Mouse (Mus musculus) retina, embryonic 14.5 days (tissue): ENCODE results near the gene Nrxn3.

Experiments
- DNase-seq: peaks from one replicate; pipeline ENCODE4 v3.0.0-alpha.2; 2015; ENCODE audit warnings: low spot score

The Nrxn3 gene

GRCm38 (mm10) chr12:90131927-90132869, 1409.5 kb downstream of the Nrxn3 start:
- DNase-seq = peak; percentile 43

- no peak for DNase-seq
These were observed 1419.3 kb downstream of the Nrxn3 start for GRCm38 (mm10) chr12:90142011-90142410.

GRCm38 (mm10) chr12:90144247-90144646, 1421.6 kb downstream of the Nrxn3 start:
- no peak for DNase-seq

GRCm38 (mm10) chr12:90158131-90158772, 1435.6 kb downstream of the Nrxn3 start:
- no peak for DNase-seq

- DNase-seq = no peak
These were observed 1437.2 kb downstream of the Nrxn3 start for GRCm38 (mm10) chr12:90159911-90160310.

GRCm38 (mm10) chr12:90166118-90166517, 1443.4 kb downstream of the Nrxn3 start:
- no peak for DNase-seq

- no peak for DNase-seq
These were observed 1458.9 kb downstream of the Nrxn3 start for GRCm38 (mm10) chr12:90181566-90181965.

GRCm38 (mm10) chr12:90183021-90183420, 1460.3 kb downstream of the Nrxn3 start:
- DNase-seq = peak; percentile 6

GRCm38 (mm10) chr12:90196161-90196560, 1473.5 kb downstream of the Nrxn3 start:
- no peak for DNase-seq

- no peak for DNase-seq
These were observed 1475.3 kb downstream of the Nrxn3 start for GRCm38 (mm10) chr12:90197994-90198393.

- no peak for DNase-seq
These were observed 1479.8 kb downstream of the Nrxn3 start for GRCm38 (mm10) chr12:90202501-90202900.

GRCm38 (mm10) chr12:90211410-90211809, 1488.7 kb downstream of the Nrxn3 start:
- no peak for DNase-seq

- DNase-seq = no peak
These were observed 1494.4 kb downstream of the Nrxn3 start for GRCm38 (mm10) chr12:90217060-90217459.

GRCm38 (mm10) chr12:90229062-90229461, 1506.4 kb downstream of the Nrxn3 start:
- DNase-seq = no peak

GRCm38 (mm10) chr12:90236093-90236492, 1513.4 kb downstream of the Nrxn3 start:
- DNase-seq = no peak

GRCm38 (mm10) chr12:90260301-90260700, 1537.6 kb downstream of the Nrxn3 start:
- DNase-seq = no peak

GRCm38 (mm10) chr12:90268111-90268510, 1545.4 kb downstream of the Nrxn3 start:
- DNase-seq = no peak

GRCm38 (mm10) chr12:90270763-90271379, 1548.2 kb downstream of the Nrxn3 start:
- no peak for DNase-seq

GRCm38 (mm10) chr12:90274621-90275236, 1552.1 kb downstream of the Nrxn3 start:
- DNase-seq = no peak

- no peak for DNase-seq
These were observed 1558.6 kb downstream of the Nrxn3 start for GRCm38 (mm10) chr12:90281236-90281635.

GRCm38 (mm10) chr12:90283022-90283421, 1560.3 kb downstream of the Nrxn3 start:
- DNase-seq = no peak

- no peak for DNase-seq
These were observed 1580.0 kb downstream of the Nrxn3 start for GRCm38 (mm10) chr12:90302671-90303070.
